Mouse (Mus musculus) layer of hippocampus, postnatal 36 days (tissue): ENCODE measurements around the gene Olfr1425. TPM values are rescaled to one million over a fixed set of nuclear protein-coding genes. Genes with fewer than 3 reads are reported as not detected.
"Not testable (repeated sequence)": the region's sequence is repeated elsewhere in the genome, so short reads cannot be mapped to it uniquely, and the experiment has no call there.

Experiments
- DNase-seq, 2 experiments: peaks; one replicate each; pipeline ENCODE4 v3.0.0; 2022
- total RNA-seq, 2 experiments: library from RNA; stranded (reverse); gene quantifications; 2 replicates each; pipeline ENCODE4 v1.2.3; 2021

Olfr1425 gene
- not detected for total RNA-seq

GRCm38 (mm10) chr19:12077631-12078030, at the start of gene Olfr1425:
Gene Olfr1425, minus strand, starts transcription at chr19:12077731.
- not testable (repeated sequence) for DNase-seq

- no peak for DNase-seq
These were observed 45.6 kb upstream of the Olfr1425 start, which contains the start of gene Olfr76 for GRCm38 (mm10) chr19:12123103-12123502. Gene Olfr76, minus strand, starts transcription at chr19:12123203.

DNA sequence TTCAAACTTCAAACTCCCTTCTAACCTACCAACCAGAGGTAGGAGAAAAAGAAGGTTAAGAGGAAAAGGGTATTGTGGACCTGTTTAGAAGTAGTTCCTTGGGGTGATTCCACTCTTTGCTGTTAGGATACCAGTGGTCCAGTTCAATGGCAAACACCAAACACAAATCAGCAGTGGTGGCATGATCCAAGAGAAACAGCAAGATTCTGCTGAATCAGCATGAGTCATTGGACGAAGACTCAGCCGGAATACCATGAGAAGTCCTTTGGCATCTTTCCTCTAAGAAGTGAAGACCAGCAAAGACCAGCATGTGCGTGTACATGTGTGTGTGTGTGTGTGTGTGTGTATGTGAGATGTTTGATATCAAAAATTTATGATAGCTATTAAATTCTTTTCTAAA, 38.9 kb upstream of the Olfr1425 start:
- no peak for DNase-seq

DNA sequence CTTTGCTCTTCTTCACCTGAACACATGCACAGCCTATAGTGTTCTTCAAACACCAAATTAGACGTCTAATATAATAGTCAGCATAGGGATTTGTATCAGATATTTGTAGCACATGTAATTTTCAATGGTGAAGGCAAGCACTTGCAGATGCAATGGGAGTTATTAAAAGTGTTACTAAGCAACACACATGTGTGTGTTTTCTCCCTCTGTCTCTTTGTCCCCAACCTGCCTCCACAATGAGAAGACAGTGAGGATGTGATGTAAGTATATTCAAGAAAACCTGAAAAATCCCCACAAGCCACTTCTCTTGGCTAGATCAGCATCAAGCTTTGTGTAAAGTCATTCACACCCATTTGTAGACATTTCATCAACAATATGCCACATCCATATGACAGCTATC, 38.3 kb upstream of the Olfr1425 start, which contains the start of gene Olfr1428:
Olfr1428 (minus strand) TSS at position 101 of the 400 bp plus-strand sequence.
- no peak for DNase-seq

- no peak for DNase-seq
These were observed 36.3 kb upstream of the Olfr1425 start for GRCm38 (mm10) chr19:12113807-12114206.

- no peak for DNase-seq
These were observed 27.0 kb upstream of the Olfr1425 start for GRCm38 (mm10) chr19:12104541-12104940.

DNA sequence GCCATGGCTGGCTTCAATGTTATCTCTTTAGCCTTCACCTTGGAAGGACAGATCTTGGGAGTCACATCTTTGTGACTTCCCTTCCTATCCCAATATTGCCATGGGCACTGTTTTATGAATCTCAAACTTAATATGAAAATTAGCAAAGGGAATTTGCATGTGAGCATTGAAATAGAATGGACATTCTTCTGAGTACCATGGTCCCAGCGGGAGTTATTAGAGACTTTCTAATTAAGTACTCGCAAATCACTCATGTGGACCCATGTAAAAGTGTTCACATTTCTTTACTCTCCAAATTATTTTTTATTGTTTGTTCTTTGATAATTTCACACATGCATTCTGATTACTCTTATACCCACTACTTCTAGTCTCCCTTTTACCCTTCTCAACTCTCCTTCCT, 25.7 kb upstream of the Olfr1425 start, which contains the start of gene Olfr1427:
Olfr1427 (minus strand) TSS at position 101 of the 400 bp plus-strand sequence.
- no peak for DNase-seq

DNA sequence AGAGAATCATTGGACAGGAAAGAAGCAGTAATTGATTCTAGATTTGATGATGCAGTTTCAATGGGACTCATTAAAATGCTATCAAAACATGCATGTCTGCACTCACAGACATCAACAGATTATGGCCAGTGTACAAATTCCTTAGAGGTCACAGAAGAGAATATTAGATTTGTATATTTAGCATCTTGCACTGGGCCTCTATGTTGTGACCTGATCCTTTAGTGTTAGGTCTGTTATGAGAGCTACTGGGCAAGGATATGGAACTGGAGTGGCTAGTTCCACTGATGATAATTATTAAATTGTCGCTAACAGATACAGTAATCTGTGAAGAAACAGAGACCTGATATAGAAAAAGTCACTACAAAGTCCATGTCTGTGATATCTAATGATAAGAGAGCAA, 14.4 kb upstream of the Olfr1425 start, which contains the start of gene Olfr1426:
Olfr1426 (minus strand) TSS at position 101 of the 400 bp plus-strand sequence.
- no peak for DNase-seq

GRCm38 (mm10) chr19:12069546-12069945, 8.0 kb downstream of the Olfr1425 start:
- DNase-seq = not testable (repeated sequence)

DNA sequence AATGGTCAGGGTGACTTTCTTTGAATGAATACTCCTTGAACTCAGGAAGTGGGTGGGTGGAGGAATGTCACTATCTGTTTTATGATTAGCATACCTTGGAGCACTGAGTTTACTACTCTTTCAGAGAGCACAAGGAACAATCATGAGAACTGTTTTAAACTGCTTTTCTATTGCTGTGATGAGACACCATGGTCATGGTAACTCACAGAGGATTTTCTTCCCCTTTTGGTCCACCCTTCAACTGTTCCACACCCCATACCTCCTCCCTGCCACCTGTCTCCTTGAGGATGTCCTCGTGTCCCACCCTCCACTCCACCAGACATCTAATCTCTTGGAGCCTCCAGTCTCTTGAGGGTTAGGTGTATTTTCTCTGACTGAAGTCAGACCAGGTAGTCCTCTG, 9.7 kb downstream of the Olfr1425 start:
- not testable (repeated sequence) for DNase-seq

GRCm38 (mm10) chr19:12062582-12062981, 14.9 kb downstream of the Olfr1425 start, which contains the start of gene Olfr1424:
Gene Olfr1424, minus strand, starts transcription at chr19:12062682.
- DNase-seq = not testable (repeated sequence)

DNA sequence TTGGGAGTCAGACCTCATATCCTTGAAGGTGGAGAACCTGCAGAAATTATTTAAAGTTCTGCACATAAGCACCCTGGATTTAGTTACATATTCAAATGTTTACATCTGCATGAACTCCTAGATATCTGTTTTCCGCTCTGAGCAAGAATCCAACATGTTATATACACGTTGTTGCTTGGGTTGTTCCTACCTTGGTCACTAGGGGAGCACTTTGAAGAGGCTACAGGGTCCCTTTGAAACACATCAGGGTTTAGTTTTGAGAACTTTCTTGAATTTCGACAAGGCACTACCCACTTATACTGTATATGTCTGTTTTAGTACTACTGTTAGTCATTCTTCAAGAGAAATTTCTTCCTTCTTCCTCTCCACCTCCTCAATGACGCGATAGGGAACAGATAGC, 34.4 kb downstream of the Olfr1425 start:
- DNase-seq = no peak

DNA sequence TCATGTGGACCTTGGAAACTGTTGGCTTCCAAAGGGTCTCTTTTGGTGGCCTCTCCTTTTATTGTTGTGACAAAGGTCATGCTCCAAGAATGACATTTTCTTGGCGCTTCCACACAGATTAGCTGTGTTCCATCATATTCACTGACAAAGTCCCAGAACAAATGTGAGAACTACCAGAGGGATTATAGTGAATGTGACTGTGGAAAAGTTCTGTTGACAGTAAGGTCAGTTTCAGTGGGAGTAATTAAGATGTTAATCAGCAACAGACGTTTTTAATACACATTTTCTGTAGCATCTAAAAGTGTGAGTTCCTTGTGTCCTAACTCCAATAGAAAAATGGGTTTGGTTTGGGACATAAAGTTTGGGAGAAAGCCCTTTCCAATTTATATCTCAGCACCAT, 36.3 kb downstream of the Olfr1425 start, which contains the start of gene Olfr1423:
Olfr1423 (minus strand) TSS at position 101 of the 400 bp plus-strand sequence.
- DNase-seq = no peak

DNA sequence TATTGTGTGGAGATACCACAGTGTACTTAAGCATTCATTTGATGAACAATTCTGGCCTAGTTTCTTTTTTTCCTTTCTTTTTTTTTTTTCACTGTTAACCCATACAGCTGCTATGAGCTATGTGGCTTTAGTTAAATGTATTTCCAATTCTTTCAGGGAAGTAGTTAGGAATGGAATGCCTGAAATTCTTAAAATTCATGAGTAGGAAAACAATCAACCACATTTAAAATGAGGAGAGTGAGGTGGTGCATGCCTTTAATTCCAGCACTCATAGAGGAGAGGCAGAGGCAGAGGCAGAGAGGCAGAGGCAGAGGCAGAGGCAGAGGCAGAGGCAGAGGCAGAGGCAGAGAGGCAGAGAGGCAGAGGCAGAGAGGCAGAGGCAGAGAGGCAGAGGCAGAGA, 39.8 kb downstream of the Olfr1425 start:
- no peak for DNase-seq

DNA sequence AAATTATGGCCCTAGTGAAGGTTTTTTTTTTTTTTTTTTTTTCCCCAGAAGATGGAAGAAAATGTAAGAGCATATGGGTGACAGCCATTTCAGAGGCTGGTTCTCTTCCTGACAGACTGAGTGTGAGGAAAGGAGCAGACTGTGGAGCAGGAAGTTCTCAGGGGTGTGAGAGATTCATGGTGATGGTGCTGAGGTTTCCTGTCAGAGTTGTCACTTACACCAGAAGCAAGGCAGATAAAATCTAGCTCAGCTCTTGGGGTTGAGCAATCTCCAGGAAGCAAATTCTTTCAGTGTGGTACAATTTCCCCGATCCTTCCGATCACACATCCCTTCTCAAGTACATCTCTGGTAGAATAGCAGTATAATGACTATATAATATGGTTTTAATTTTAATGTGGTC, 50.9 kb downstream of the Olfr1425 start:
- no peak for DNase-seq

- DNase-seq = no peak
These were observed 52.2 kb downstream of the Olfr1425 start for GRCm38 (mm10) chr19:12025333-12025732.

DNA sequence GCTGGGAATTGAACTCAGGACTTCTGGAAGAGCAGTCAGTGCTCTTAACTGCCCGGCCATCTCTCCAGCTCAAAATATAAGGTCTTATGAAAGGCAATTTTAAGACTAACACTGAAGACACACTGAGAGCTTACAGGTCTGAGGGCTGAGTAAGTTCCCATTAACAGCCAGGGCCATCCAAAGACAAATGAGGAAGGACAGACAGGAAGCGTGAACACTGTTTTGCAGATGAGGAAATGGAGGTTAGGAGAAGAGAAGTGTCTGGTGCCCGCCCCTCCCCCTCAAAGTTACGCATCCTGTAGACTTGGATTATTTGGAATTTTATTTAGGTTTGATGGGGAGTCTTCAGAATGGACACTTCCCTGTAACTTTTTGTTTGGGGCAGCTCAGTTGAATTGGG, 53.4 kb downstream of the Olfr1425 start:
- no peak for DNase-seq

Other genes with a start within 250 kb of the Olfr1425 start
- gene Olfr1417, start 238.5 kb downstream of the Olfr1425 start, total RNA-seq = not detected
- gene Olfr1418, start 216.7 kb downstream of the Olfr1425 start, total RNA-seq = not detected
- not detected for gene Olfr1419, start 202.6 kb downstream of the Olfr1425 start, total RNA-seq
- not detected for gene Olfr1420, start 191.2 kb downstream of the Olfr1425 start, total RNA-seq
- gene Patl1, start 165.3 kb downstream of the Olfr1425 start, total RNA-seq = 10 to 100 TPM; 19.8 to 24.8 TPM
- gene Osbp, start 111.8 kb downstream of the Olfr1425 start, total RNA-seq = 10 to 100 TPM; 51.1 to 52.3 TPM
- not detected for gene Olfr1423, start 36.4 kb downstream of the Olfr1425 start, total RNA-seq
- gene Olfr1424, start 15.0 kb downstream of the Olfr1425 start, total RNA-seq = not detected
- not detected for gene Olfr1426, start 14.3 kb upstream of the Olfr1425 start, total RNA-seq
- gene Olfr1427, start 25.6 kb upstream of the Olfr1425 start, total RNA-seq = not detected
- gene Olfr1428, start 38.2 kb upstream of the Olfr1425 start, total RNA-seq = not detected
- not detected for gene Olfr76, start 45.5 kb upstream of the Olfr1425 start, total RNA-seq
- not detected for gene Olfr1555-ps1, start 92.4 kb upstream of the Olfr1425 start, total RNA-seq
- gene Olfr1431, start 122.9 kb upstream of the Olfr1425 start, total RNA-seq = not detected
- gene Olfr1432, start 154.9 kb upstream of the Olfr1425 start, total RNA-seq = not detected
- gene Olfr262, start 163.9 kb upstream of the Olfr1425 start, total RNA-seq = not detected
- not detected for gene Olfr235, start 183.3 kb upstream of the Olfr1425 start, total RNA-seq
- not detected for gene Olfr1434, start 202.1 kb upstream of the Olfr1425 start, total RNA-seq
- gene Olfr1436, start 221.4 kb upstream of the Olfr1425 start, total RNA-seq = not detected
- gene Olfr1437, start 247.4 kb upstream of the Olfr1425 start, total RNA-seq = not detected